Mouse (Mus musculus): ENCODE measurements at regions not wholly inside any gene's neighbourhood (a gene's known extent, or its start where the extent isn't known, plus 50 kb on each side); places are given as distances from the start of the nearest gene placed in this dataset.

Small RNA genes lying in the stretch of these regions (microRNA-seq; reads per million reads assigned to microRNA genes)
- gene Gm24810, result 0 reads per million in 2 experiments
